Mouse (Mus musculus) olfactory bulb, adult 2 months (tissue): ENCODE data around the gene Stradb.

Experiments
- CTCF ChIP-seq: fragments of 200-500 bp; IDR thresholded peaks from 2 replicates; pipeline ENCODE4 v1.5.1; 2012; ENCODE audit warnings: low read depth, mild to moderate bottlenecking, low read length, moderate library complexity; ENCODE audit not compliant: insufficient read depth
- POLR2A ChIP-seq: fragments of 200-500 bp; IDR thresholded peaks from 2 replicates; pipeline ENCODE4 v1.6.1; 2012; ENCODE audit warnings: mild to moderate bottlenecking, low read depth, low read length, moderate library complexity; ENCODE audit not compliant: insufficient read depth

DNA sequence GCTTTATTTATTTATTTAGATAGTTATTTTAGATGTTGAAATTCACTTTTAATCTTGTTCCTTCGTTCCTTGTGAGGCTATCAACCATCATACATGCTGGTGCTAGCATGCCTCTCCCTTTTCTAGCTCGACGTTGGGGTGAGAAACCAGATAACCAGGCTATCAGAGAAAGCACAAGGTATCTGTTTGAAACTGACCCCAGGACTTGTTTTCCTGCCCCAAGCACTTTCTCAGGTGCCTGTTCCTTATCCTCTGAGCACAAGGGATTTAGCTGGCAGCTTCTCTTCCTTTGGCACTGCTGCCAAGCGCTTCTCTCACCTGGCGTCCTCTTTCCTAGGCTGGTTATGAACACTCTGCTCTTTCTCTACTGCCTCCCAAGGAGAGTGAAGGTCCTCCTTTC is 10.9 kb upstream of the Stradb start:
- TF ChIP-seq POLR2A (no peak), CTCF (no peak)
